Mouse (Mus musculus): ENCODE data around the gene Krtap4-2.
"Not testable (repeated sequence)": the region's sequence is repeated elsewhere in the genome, so short reads cannot be mapped to it uniquely, and the experiment has no call there.

Krtap4-2 gene

GRCm38 (mm10) chr11:99620335-99620734 is 14.5 kb downstream of the Krtap4-2 start, which contains the start of gene Gm11562:
Gm11562 (minus strand) TSS chr11:99620435.
- DNase-seq (ENCODE audit: low read depth, low spot score) = no peak
- Histone ChIP-seq H3K27me3 (ENCODE audit: control insufficient read depth, insufficient read depth, low read length, poor library complexity, severe bottlenecking) (no peaks in the 10 kb centered on the region; the same call in 1 of the 2 replicates), H3K36me3 (ENCODE audit: control insufficient read depth, insufficient read depth, low read length, poor library complexity, severe bottlenecking) (no peaks in the 10 kb centered on the region)

DNA sequence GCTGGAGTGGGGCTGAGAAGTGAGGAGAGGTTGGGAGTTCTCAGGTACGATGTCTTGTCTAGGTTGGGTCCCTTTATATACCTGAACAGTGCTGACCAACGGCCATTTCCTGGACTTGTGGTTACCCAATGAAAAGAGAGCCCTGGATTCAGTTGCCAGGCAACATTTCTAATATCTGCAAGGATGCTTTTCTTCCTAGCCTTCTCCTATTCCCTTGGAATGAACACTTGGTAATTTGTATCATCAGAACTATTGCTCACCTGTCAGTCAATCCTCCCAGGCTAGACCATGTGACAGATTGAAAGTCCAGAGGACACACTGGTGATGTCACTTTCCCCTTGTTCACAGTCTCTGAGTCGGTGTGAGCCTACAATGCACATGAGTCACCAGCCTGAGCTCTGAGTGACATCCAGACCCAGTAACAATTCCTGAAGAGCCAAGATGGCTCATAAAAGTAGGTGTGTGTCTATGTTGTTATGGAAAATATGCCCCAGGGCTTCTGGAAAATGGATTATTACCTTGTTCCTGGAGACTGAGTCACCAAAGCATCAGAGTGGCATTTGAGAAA is 20.0 kb downstream of the Krtap4-2 start, which contains the start of gene Krtap2-4:
Gene Krtap2-4 (minus strand): TSS at position 51 of the 568 bp plus-strand sequence.
- no peaks in the 10 kb centered on the region for H3K36me3 ChIP-seq (ENCODE audit: control insufficient read depth, insufficient read depth, low read length, poor library complexity, severe bottlenecking)
- H3K27me3 ChIP-seq (ENCODE audit: control insufficient read depth, insufficient read depth, low read length, poor library complexity, severe bottlenecking) = no peaks in the 10 kb centered on the region

DNA sequence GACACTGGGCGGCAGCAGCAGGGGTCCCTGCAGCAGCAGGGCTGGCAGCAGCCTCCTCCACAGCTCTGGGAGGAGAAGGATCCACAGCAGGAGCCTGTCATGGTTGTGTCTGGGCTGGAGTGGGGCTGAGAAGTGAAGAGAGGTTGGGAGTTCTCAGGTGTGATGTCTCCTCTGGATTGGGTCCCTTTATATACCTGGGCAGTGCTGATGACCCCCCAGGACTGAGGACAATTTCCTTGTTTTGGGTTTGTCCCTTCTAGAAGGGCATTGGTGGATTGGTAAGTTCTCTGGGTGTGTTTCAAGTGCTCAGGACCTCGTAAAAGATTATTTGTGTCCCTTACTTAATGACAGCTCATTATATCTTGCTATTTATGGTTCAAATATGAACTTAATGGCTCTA is 24.8 kb downstream of the Krtap4-2 start, which contains the start of gene Gm11937:
Gene Gm11937 (minus strand): TSS at position 101 of the 400 bp plus-strand sequence.
- H3K36me3 ChIP-seq (ENCODE audit: control insufficient read depth, insufficient read depth, low read length, poor library complexity, severe bottlenecking); DNase-seq (ENCODE audit: low read depth, low spot score); H3K27me3 ChIP-seq (ENCODE audit: control insufficient read depth, insufficient read depth, low read length, poor library complexity, severe bottlenecking): not testable (repeated sequence)

More for the DNA sequence above, 20.0 kb downstream of the Krtap4-2 start, which contains the start of gene Krtap2-4:
- no peak for DNase-seq (ENCODE audit: low read depth, low spot score)

DNA sequence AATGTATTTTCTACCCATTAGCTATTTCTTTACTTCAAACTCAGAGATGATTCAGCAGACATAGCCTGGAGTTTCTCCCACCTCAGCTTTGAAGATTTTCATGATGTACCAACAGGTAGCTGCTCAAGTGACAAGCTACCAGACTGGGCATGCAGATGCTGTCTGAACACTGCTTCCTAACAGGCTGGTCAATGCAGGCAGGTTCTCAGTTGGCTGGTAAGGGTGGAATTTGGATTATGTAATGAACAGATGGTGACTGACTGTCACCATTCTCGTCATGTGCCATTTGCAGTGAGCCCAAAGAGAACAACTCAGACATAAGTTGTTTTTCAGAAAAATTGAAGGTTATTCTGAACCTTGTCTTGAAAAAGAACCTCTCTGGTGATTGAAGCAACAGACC is 25.8 kb downstream of the Krtap4-2 start:
- Histone ChIP-seq H3K27me3 (ENCODE audit: control insufficient read depth, insufficient read depth, low read length, poor library complexity, severe bottlenecking) (no peaks in the 10 kb centered on the region), H3K36me3 (ENCODE audit: control insufficient read depth, insufficient read depth, low read length, poor library complexity, severe bottlenecking) (no peaks in the 10 kb centered on the region)
- no peak for DNase-seq (ENCODE audit: low read depth, low spot score)

GRCm38 (mm10) chr11:99603208-99603607 is 31.7 kb downstream of the Krtap4-2 start, which contains the start of gene Gm11938:
Gm11938 (minus strand) TSS chr11:99603308.
- DNase-seq (ENCODE audit: low read depth, low spot score); H3K27me3 ChIP-seq (ENCODE audit: control insufficient read depth, insufficient read depth, low read length, poor library complexity, severe bottlenecking); H3K36me3 ChIP-seq (ENCODE audit: control insufficient read depth, insufficient read depth, low read length, poor library complexity, severe bottlenecking): not testable (repeated sequence)

DNA sequence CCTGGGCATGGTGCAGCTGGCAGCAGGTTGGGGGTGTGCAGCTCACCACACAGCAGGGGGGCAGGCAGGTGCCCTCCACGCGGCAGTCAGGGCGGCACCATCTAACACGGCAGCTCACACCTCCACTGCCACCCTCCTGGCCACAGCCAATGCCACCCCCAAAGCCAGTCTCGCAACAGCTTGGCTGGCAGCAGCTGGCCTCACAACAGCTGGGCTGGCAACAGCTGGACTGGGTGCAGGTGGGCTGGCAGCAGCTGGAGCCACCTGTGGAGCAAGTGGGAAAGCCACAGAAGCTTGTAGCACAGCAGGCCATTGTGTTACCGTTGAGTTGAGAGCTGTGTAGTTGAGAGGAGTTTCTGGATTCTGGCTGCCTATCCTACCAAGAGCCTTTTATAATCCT is 37.1 kb downstream of the Krtap4-2 start, which contains the start of gene Krtap9-3:
Gene Krtap9-3 (minus strand): TSS at position 364 of the 400 bp plus-strand sequence.
- not testable (repeated sequence) for H3K27me3 ChIP-seq (ENCODE audit: control insufficient read depth, insufficient read depth, low read length, poor library complexity, severe bottlenecking); DNase-seq (ENCODE audit: low read depth, low spot score); H3K36me3 ChIP-seq (ENCODE audit: control insufficient read depth, insufficient read depth, low read length, poor library complexity, severe bottlenecking)

- no peak for DNase-seq (ENCODE audit: low read depth, low spot score)
- no peaks in the 10 kb centered on the region for H3K27me3 ChIP-seq (ENCODE audit: control insufficient read depth, insufficient read depth, low read length, poor library complexity, severe bottlenecking)
- no peaks in the 10 kb centered on the region for H3K36me3 ChIP-seq (ENCODE audit: control insufficient read depth, insufficient read depth, low read length, poor library complexity, severe bottlenecking)
Measured at GRCm38 (mm10) chr11:99590981-99591380, 43.9 kb downstream of the Krtap4-2 start, which contains the start of gene Krtap1-3. Krtap1-3 (minus strand) TSS chr11:99591339.

GRCm38 (mm10) chr11:99585096-99585495 is 49.8 kb downstream of the Krtap4-2 start:
- Histone ChIP-seq H3K36me3 (ENCODE audit: control insufficient read depth, insufficient read depth, low read length, poor library complexity, severe bottlenecking) (no peaks in the 10 kb centered on the region), H3K27me3 (ENCODE audit: control insufficient read depth, insufficient read depth, low read length, poor library complexity, severe bottlenecking) (no peaks in the 10 kb centered on the region)
- no peak for DNase-seq (ENCODE audit: low read depth, low spot score)

All from splenic B cell, adult 2 months (primary cell).